Mouse (Mus musculus): ENCODE measurements at regions not wholly inside any gene's neighbourhood (a gene's known extent, or its start where the extent isn't known, plus 50 kb on each side); places are given as distances from the start of the nearest gene placed in this dataset.

DNA sequence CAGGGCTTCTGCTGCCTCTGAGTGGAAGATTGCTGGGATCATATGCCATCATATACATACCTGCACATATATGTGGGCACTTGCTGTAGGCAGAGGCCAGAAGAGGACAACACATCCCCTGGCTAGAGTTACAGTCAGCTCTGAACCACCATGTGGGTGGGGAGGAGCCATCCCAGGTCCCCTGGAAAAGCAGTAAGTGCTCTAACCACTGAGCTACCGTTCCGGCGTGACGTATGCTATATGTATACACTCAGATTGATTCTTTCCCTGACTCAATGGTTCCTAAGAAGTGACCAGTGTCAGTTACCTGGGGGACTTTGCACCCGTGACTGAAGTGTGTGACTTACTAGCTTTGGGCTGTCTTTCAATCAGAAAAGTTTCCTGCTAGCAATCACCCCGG, 104.6 kb downstream of the Sox2 start:
- TF ChIP-seq CTCF (IDR thresholded peaks at IDR 0.05; ENCODE audit: low read depth, low read length) (no peak), POLR2A (IDR thresholded peaks at IDR 0.05; ENCODE audit: extremely low read depth, insufficient read depth, low read length) (no peak)
